Mouse (Mus musculus) cortical plate, adult 2 months (tissue): Measurements from ENCODE around the gene Hspa1b.
"Not testable (repeated sequence)": the region's sequence is repeated elsewhere in the genome, so short reads cannot be mapped to it uniquely, and the experiment has no call there.

Experiments used
- CTCF ChIP-seq: fragments of 200-500 bp; IDR thresholded peaks from 2 replicates; pipeline ENCODE4 v1.5.1; 2011; ENCODE audit warnings: mild to moderate bottlenecking, control low read depth, low read length; ENCODE audit not compliant: insufficient read depth; ENCODE audit errors: extremely low read depth
- POLR2A ChIP-seq: fragments of 200-500 bp; IDR thresholded peaks from 2 replicates; pipeline ENCODE4 v1.6.1; 2011; ENCODE audit warnings: mild to moderate bottlenecking, low read length, control low read depth; ENCODE audit not compliant: insufficient read depth; ENCODE audit errors: extremely low read depth

DNA sequence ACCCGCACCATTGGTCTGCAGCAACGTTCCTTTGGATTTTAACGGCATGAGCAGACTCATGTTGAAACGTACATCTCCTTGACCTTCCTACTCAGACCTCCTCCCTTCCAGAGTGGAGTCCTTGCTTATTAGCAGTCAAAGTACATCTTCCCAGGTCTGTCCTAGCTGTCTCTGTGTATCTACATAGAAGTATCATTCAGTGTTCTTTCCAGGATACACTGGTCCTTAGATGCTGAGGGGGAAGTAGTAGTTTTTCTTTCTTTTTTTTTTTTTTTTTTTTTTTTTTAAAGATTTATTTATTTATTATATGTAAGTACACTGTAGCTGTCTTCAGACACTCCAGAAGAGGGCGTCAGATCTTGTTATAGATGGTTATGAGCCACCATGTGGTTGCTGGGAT is 46.9 kb upstream of the Hspa1b start:
- not testable (repeated sequence) for TF ChIP-seq POLR2A, CTCF
